Mouse (Mus musculus) gastrocnemius, postnatal 10 days (tissue): ENCODE results near the gene Carns1. TPM values are rescaled to one million over a fixed set of nuclear protein-coding genes. Genes with fewer than 3 reads are reported as not detected.

Experiments
- microRNA-seq, 2 experiments: library from miRNA; unstranded; fragments of <30 nt; microRNA quantifications; one replicate each; pipeline ENCODE4 v1.2.0; 2021
- total RNA-seq, 2 experiments: library from RNA; stranded (reverse); gene quantifications; 2 replicates each; pipeline ENCODE4 v1.2.3; 2021

Carns1 gene
- total RNA-seq, 2 experiments from 2014 or later = 33.1 to 47.1 TPM

Small RNA genes lying within 50 kb of the gene (microRNA-seq; reads per million reads assigned to microRNA genes)
- gene Gm26115 = 0 reads per million in 2 experiments

Other genes with a start within 250 kb of the Carns1 start
- gene Aldh3b1, start 245.7 kb downstream of the Carns1 start, total RNA-seq = 1 to 10 TPM; 4.2 to 5.7 TPM
- gene Unc93b1, start 240.3 kb downstream of the Carns1 start, total RNA-seq = 10 to 100 TPM; 19.6 to 20.1 TPM
- not detected for gene Aldh3b3, start 216.8 kb downstream of the Carns1 start, total RNA-seq
- gene Aldh3b2, start 203.2 kb downstream of the Carns1 start, total RNA-seq = 1 to 10 TPM in 1 of 2 experiments, under 1 TPM in 1; 0.63 to 1.0 TPM
- 1 to 10 TPM; 4.8 to 5.3 TPM for gene Acy3, start 188.9 kb downstream of the Carns1 start, total RNA-seq
- gene Tbx10, start 182.7 kb downstream of the Carns1 start, total RNA-seq = not detected
- 10 to 100 TPM; 18.3 to 20.2 TPM for gene Nudt8, start 174.9 kb downstream of the Carns1 start, total RNA-seq
- gene Gm49405, start 174.9 kb downstream of the Carns1 start, total RNA-seq = under 1 TPM; 0.23 to 0.47 TPM
- gene Doc2g, start 172.2 kb downstream of the Carns1 start, total RNA-seq = 1 to 10 TPM in 1 of 2 experiments, under 1 TPM in 1; 0.66 to 1.2 TPM
- gene Ndufv1, start 162.7 kb downstream of the Carns1 start, total RNA-seq = 100 to 1,000 TPM; 297 to 355 TPM
- 100 to 1,000 TPM; 220 to 231 TPM for gene Gstp1, start 137.5 kb downstream of the Carns1 start, total RNA-seq
- gene Gstp2, start 129.5 kb downstream of the Carns1 start, total RNA-seq = 10 to 100 TPM; 61.6 to 63.6 TPM
- under 1 TPM in 1 of 2 experiments, not detected in 1; 0.79 TPM for gene Gstp3, start 115.9 kb downstream of the Carns1 start, total RNA-seq
- gene Cabp2, start 93.9 kb downstream of the Carns1 start, total RNA-seq = not detected
- gene Cdk2ap2, start 78.3 kb downstream of the Carns1 start, total RNA-seq = 10 to 100 TPM; 18.1 to 18.2 TPM
- 1 to 10 TPM; 4.2 to 5.5 TPM for gene Pitpnm1, start 75.5 kb downstream of the Carns1 start, total RNA-seq
- gene Aip, start 49.6 kb downstream of the Carns1 start, total RNA-seq = 10 to 100 TPM; 46.5 to 47.1 TPM
- gene Gpr152, start 35.7 kb downstream of the Carns1 start, total RNA-seq = not detected
- not detected for gene Cabp4, start 31.4 kb downstream of the Carns1 start, total RNA-seq
- gene Coro1b, start 26.9 kb downstream of the Carns1 start, total RNA-seq = 10 to 100 TPM; 41.1 to 48.6 TPM
- 1 to 10 TPM in 1 of 2 experiments, under 1 TPM in 1; 0.49 to 2.0 TPM for gene Ptprcap, start 21.9 kb downstream of the Carns1 start, total RNA-seq
- gene Rps6kb2, start 12.1 kb downstream of the Carns1 start, total RNA-seq = 10 to 100 TPM; 25.3 to 30.9 TPM
- 1 to 10 TPM; 3.2 to 3.8 TPM for gene Tbc1d10c, start 15.8 kb upstream of the Carns1 start, total RNA-seq
- gene Ppp1ca, start 16.6 kb upstream of the Carns1 start, total RNA-seq = 100 to 1,000 TPM; 339 to 348 TPM
- gene Rad9a, start 26.2 kb upstream of the Carns1 start, total RNA-seq = 1 to 10 TPM; 4.1 to 6.0 TPM
- gene Clcf1, start 38.8 kb upstream of the Carns1 start, total RNA-seq = 1 to 10 TPM in 1 of 2 experiments, under 1 TPM in 1; 0.47 to 2.2 TPM
- gene AC109138.7, start 38.9 kb upstream of the Carns1 start, total RNA-seq = not detected
- gene Pold4, start 56.4 kb upstream of the Carns1 start, total RNA-seq = 10 to 100 TPM; 26.1 to 31.9 TPM
- gene Ssh3, start 93.7 kb upstream of the Carns1 start, total RNA-seq = 1 to 10 TPM; 4.9 to 6.3 TPM
- gene Ankrd13d, start 107.7 kb upstream of the Carns1 start, total RNA-seq = 1 to 10 TPM; 1.2 to 1.3 TPM
- gene Grk2, start 130.7 kb upstream of the Carns1 start, total RNA-seq = 10 to 100 TPM; 28.1 to 41.2 TPM
- 10 to 100 TPM; 37.8 to 51.9 TPM for gene Kdm2a, start 222.8 kb upstream of the Carns1 start, total RNA-seq